Mouse (Mus musculus): ENCODE measurements around the gene Msln. TPM values are rescaled to one million over a fixed set of nuclear protein-coding genes. Genes with fewer than 3 reads are reported as not detected.

The Msln gene
- 26.3 TPM for polyA plus RNA-seq (2014; fragmentation: Illumina TruSeq; extraction: RNeasy Lipid Tissue Mini Kit (QIAGEN cat#74804); ENCODE audit: low read depth, low replicate concordance)

DNA sequence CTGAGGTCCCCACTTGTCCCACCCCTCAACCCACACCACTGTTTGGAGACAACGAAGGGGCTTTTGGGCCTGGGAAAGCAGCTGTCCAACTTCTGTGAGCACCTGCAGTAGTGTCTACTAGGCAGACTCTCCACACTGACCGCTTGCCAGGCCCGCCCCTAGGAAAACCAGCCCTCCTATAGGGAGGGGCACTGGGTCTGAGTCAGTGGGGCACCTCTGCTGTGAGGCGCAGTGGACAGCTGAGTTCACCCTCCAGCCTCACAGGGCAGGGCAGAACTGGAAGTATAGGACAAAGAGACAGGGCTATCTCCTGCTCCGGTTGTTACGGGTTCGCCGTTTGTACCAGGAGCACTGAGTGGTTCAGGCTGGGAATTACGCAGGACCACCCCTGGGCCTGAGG is at the start of gene Msln:
Msln (minus strand) TSS at position 138 of the 400 bp plus-strand sequence.

DNA sequence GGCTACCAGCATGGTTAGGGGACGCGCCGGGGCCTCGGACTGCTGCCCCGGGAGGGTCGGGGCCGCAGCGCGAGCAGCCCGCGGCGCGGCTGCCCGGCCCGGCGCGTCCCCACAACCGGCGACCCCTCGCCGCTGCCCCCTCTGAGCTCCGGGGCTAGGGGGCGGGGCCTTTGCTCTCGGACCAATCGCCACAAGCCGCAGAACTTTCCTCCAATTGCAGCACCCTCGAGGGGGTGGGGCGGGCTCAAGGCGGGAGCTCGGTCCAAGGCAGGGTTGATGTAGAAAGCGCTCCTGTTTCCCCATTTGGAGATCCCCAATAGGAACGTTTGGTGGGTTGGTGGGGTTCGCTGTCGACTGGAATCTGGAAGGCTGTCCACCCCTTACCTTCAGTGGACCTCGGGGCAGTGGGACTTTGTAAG is 42.8 kb upstream of the Msln start, which contains the start of gene Metrn:
Metrn (minus strand) TSS at position 186 of the 419 bp plus-strand sequence.

DNA sequence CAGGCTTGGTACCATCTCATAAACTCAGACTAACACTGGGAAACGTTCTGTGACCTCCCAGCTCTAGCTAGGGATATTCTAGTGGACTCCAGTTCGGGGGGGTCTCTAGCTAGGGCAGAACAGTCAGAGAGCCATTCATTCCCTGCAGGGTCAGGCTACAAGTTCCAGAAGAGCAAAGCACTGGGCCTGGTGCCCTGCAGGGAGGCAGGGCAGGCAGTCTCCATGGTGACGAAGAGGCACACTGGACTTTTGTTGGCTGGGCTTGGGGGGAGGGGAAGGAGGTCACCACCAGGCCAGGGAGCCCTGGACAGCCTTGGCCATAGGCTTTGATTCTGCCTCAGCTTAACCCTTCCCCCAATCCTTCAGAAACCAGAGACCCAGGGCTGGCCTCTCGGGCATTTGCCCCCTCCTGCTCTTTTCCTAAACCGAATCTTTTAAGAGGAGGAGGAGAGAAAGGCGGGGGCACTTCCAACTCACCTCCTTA is 41.5 kb upstream of the Msln start, which contains the start of gene AC134908.4:
AC134908.4 (minus strand) TSS at position 51 of the 484 bp plus-strand sequence.

DNA sequence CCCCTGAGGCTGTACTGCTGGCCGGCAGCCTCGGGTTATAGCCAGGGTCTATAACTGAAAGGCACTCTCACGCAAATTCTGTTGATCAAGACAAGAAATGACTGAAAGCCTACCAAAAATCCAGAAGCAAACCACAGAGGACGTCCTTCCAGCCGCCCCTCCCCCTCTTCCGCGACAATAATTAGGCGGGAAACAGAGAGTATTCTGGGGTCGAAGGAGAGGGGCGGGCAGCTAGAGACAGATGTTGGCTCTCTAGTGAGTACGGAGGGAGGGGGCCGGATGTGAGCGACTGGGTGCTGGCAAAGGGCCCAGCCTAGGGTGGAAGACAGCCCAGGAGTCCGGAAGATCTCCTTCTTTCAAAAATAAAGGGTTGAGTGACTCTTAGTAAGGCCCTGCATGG is 38.4 kb upstream of the Msln start, which contains the start of gene Fam173a:
Fam173a (minus strand) TSS at position 287 of the 400 bp plus-strand sequence.

DNA sequence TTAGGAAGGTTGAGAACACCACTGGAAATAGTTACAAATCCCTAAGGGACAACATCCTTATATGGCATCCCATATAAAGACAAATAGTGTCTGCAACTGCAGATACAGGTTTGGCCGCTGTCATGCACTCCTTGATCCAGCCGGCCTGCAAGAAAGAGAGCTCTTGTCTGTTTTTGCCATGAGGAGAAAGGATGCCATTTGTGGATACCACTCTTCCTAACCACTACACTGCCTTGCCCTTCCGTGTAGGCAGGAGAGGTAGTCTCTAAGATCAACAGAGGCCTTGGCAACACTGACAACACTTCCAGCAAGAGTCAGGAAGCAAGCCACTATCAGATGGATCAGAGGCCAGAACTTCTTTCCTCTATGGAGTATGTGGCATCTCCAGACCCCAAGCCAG is 32.1 kb upstream of the Msln start, which contains the start of gene Ccdc78:
Ccdc78 (plus strand) TSS at position 301 of the 400 bp plus-strand sequence.

DNA sequence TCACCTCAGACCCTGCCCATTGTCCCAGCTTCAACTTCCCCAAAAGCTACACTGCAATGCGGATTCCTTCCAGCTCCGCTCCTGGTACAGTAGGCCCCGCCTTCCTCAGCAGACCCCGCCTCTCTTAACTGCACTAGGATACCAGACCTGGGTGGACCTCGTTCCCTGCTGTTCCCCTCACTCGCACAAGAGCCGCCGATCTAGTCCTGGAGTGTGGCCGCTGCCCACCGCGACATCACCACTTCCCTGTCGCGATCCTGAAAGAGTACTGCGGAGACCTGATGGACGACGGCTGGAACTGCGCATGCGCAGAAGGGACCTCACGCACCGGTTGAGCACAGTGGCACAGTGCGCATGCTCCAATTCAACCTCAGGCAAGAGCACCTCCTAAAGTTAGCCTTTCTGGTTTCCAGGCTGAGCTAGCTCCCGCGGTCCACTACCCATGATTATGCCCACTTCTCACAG is 31.1 kb upstream of the Msln start, which contains the start of gene Haghl:
Haghl (minus strand) TSS at position 393 of the 465 bp plus-strand sequence.

DNA sequence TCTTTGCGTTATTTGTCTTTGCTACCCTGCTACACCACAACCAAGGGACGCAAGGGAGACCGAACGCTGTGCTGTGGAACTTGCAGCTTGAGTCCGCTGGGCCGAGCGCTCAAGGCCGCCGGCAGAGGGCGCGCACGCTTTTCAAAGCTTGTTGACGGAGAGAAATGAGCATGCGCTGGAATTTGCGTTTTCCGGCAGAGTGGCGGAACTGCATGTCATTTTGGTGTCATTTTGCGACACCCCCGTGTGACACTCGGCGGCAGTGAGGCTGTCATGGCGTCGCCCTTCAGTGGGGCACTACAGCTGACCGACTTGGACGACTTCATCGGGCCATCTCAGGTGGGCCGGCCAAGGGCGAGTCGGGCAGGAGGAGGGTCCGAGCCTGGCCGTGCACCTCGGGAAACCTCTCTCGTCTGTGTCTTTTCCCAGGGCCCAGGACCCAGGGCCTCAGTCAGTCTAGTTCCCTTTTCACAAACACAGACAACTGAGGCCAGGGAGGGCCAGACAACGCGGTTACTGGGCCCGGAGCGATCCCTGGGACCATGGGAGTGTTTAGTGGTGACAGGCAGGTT is 19.5 kb upstream of the Msln start, which contains the start of gene Narfl:
Narfl (plus strand) TSS at position 228 of the 572 bp plus-strand sequence.

DNA sequence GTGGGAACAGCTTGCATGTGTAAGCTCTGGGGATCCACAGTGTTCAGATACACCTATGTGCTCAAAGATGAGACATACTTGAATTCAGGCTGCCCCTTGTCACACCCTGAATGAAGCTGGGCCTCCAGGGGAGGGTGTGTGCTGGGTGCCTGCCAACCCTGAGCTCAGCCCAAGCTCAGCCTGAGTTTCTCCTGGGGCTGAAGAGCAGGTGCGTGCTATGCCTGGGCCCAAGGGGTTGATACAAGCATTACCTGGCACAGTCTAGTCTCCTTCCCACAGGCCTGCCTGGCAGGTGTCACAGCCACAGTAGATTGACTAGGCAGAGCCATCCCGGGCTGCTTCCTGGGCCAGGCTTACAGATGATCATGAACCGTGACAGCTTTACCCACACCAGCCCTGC is 18.4 kb downstream of the Msln start, which contains the start of gene Mslnl:
Mslnl (plus strand) TSS at position 298 of the 400 bp plus-strand sequence.

DNA sequence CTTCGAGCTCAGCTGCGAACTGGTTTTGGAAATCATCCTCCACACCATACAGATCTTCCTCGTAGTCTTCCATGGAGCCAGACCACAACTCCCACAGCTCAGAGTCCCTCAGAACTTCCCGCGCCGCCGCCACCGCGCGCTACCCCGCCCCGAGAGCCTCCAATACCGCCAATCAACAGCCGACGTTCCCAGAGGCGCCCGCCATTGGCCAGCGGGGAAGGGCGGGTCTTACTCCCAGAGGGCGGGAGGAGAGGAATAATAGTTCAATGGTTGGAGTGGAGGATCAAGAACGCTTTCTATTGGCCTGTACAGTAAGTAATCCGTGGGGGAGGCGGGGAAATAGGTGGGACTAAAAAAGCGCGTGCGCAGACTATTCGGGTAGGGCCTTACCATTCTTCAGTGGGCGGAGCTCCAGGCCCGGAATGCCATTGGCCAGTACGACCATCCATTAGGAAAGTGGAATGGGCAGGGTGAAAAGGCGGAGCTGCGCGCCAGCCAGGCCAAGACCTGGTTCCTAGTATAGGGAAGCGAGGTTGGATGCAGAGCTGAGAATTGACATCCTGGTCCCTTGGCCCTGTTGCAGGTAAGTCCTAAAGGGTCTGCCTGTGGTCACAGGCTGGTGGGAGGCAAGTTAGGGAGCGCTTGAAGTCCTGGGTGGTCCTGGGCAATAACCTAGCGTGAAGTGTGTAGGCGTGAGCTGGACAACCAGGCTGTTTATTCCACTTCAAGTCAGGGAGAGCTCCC is 26.7 kb downstream of the Msln start, which contains the start of the genes Chtf18 and Rpusd1:
Chtf18 (minus strand) TSS at position 155 of the 744 bp plus-strand sequence.
Rpusd1 (plus strand) TSS at position 406 of the 744 bp plus-strand sequence.

DNA sequence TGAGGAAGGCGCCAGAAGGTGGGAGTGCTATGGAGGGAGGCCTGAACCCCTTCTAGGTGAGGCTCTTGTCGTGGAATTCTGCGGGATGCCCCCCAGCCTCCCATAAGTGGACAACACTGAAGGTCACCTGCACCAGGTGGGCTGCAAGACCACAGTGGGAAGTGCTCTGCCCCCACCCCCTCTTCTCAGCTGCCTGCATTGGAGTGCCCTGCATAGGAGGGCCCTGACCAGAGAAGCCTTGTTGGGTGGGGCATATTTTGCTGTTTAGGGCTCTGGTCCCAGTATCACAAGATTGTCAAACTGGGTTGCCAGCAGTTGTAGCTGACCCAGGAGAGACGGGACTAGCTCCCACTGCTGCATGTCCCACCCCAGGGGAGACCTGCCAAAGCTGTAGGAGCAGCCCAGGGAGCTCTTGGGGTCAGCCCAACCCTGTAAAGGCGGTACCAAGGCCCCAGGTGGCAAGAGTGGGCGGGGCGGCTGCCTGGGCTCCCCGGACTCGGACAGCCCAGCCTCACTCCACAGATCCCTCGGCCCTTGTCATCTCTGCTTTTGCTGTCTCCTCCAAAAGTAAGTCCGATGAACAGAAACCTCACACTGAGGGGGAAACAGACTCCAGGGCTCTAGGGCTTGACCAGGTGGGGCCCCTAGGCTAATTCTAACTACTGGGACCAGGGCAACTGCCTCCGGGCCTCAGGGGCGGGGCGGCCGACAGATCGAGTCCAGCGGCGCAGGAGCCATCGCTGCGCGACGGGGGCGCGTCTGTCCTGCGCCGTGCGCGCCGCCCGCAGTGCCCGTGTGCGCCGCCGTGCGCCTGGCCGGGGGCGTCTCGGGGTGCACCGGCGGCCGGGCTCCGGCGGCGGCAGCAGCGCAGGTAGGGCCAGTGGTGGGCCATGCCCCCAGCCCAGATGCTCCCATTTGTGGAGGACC is 37.2 kb downstream of the Msln start, which contains the start of gene Gng13:
Gng13 (plus strand) TSS at position 461 of the 927 bp plus-strand sequence.

Other genes starting within 250 kb of the Msln start
- gene Sox8, start 183.7 kb downstream of the Msln start, polyA plus RNA-seq (2014; fragmentation: Illumina TruSeq; extraction: RNeasy Lipid Tissue Mini Kit (QIAGEN cat#74804); ENCODE audit: low read depth, low replicate concordance), result 0.60 TPM
- gene Lmf1, start 175.3 kb downstream of the Msln start, polyA plus RNA-seq (2014; fragmentation: Illumina TruSeq; extraction: RNeasy Lipid Tissue Mini Kit (QIAGEN cat#74804); ENCODE audit: low read depth, low replicate concordance), result 20.8 TPM
- gene Gng13, start 37.2 kb downstream of the Msln start, polyA plus RNA-seq (2014; fragmentation: Illumina TruSeq; extraction: RNeasy Lipid Tissue Mini Kit (QIAGEN cat#74804); ENCODE audit: low read depth, low replicate concordance), result not detected
- 1.7 TPM for gene Chtf18, start 27.0 kb downstream of the Msln start, polyA plus RNA-seq (2014; fragmentation: Illumina TruSeq; extraction: RNeasy Lipid Tissue Mini Kit (QIAGEN cat#74804); ENCODE audit: low read depth, low replicate concordance)
- 10.7 TPM for gene Rpusd1, start 26.7 kb downstream of the Msln start, polyA plus RNA-seq (2014; fragmentation: Illumina TruSeq; extraction: RNeasy Lipid Tissue Mini Kit (QIAGEN cat#74804); ENCODE audit: low read depth, low replicate concordance)
- gene Mslnl, start 18.3 kb downstream of the Msln start, polyA plus RNA-seq (2014; fragmentation: Illumina TruSeq; extraction: RNeasy Lipid Tissue Mini Kit (QIAGEN cat#74804); ENCODE audit: low read depth, low replicate concordance), result 0.11 TPM
- gene Narfl, start 19.4 kb upstream of the Msln start, polyA plus RNA-seq (2014; fragmentation: Illumina TruSeq; extraction: RNeasy Lipid Tissue Mini Kit (QIAGEN cat#74804); ENCODE audit: low read depth, low replicate concordance), result 17.1 TPM
- gene Haghl, start 31.3 kb upstream of the Msln start, polyA plus RNA-seq (2014; fragmentation: Illumina TruSeq; extraction: RNeasy Lipid Tissue Mini Kit (QIAGEN cat#74804); ENCODE audit: low read depth, low replicate concordance), result 27.9 TPM
- 0.32 TPM for gene Ccdc78, start 32.2 kb upstream of the Msln start, polyA plus RNA-seq (2014; fragmentation: Illumina TruSeq; extraction: RNeasy Lipid Tissue Mini Kit (QIAGEN cat#74804); ENCODE audit: low read depth, low replicate concordance)
- 85.6 TPM for gene Fam173a, start 38.5 kb upstream of the Msln start, polyA plus RNA-seq (2014; fragmentation: Illumina TruSeq; extraction: RNeasy Lipid Tissue Mini Kit (QIAGEN cat#74804); ENCODE audit: low read depth, low replicate concordance)
- gene AC134908.4, start 41.3 kb upstream of the Msln start, polyA plus RNA-seq (2014; fragmentation: Illumina TruSeq; extraction: RNeasy Lipid Tissue Mini Kit (QIAGEN cat#74804); ENCODE audit: low read depth, low replicate concordance), result not detected
- gene Metrn, start 42.8 kb upstream of the Msln start, polyA plus RNA-seq (2014; fragmentation: Illumina TruSeq; extraction: RNeasy Lipid Tissue Mini Kit (QIAGEN cat#74804); ENCODE audit: low read depth, low replicate concordance), result 10.5 TPM
- gene Fbxl16, start 54.7 kb upstream of the Msln start, polyA plus RNA-seq (2014; fragmentation: Illumina TruSeq; extraction: RNeasy Lipid Tissue Mini Kit (QIAGEN cat#74804); ENCODE audit: low read depth, low replicate concordance), result 0.35 TPM
- 14.1 TPM for gene Wdr24, start 69.2 kb upstream of the Msln start, polyA plus RNA-seq (2014; fragmentation: Illumina TruSeq; extraction: RNeasy Lipid Tissue Mini Kit (QIAGEN cat#74804); ENCODE audit: low read depth, low replicate concordance)
- 62.1 TPM for gene Jmjd8, start 74.5 kb upstream of the Msln start, polyA plus RNA-seq (2014; fragmentation: Illumina TruSeq; extraction: RNeasy Lipid Tissue Mini Kit (QIAGEN cat#74804); ENCODE audit: low read depth, low replicate concordance)
- 137 TPM for gene Stub1, start 79.0 kb upstream of the Msln start, polyA plus RNA-seq (2014; fragmentation: Illumina TruSeq; extraction: RNeasy Lipid Tissue Mini Kit (QIAGEN cat#74804); ENCODE audit: low read depth, low replicate concordance)
- gene Rhbdl1, start 82.9 kb upstream of the Msln start, polyA plus RNA-seq (2014; fragmentation: Illumina TruSeq; extraction: RNeasy Lipid Tissue Mini Kit (QIAGEN cat#74804); ENCODE audit: low read depth, low replicate concordance), result 43.9 TPM
- gene Gm20683, start 87.4 kb upstream of the Msln start, polyA plus RNA-seq (2014; fragmentation: Illumina TruSeq; extraction: RNeasy Lipid Tissue Mini Kit (QIAGEN cat#74804); ENCODE audit: low read depth, low replicate concordance), result 17.7 TPM
- 37.8 TPM for gene Rhot2, start 90.5 kb upstream of the Msln start, polyA plus RNA-seq (2014; fragmentation: Illumina TruSeq; extraction: RNeasy Lipid Tissue Mini Kit (QIAGEN cat#74804); ENCODE audit: low read depth, low replicate concordance)
- gene Wdr90, start 107.1 kb upstream of the Msln start, polyA plus RNA-seq (2014; fragmentation: Illumina TruSeq; extraction: RNeasy Lipid Tissue Mini Kit (QIAGEN cat#74804); ENCODE audit: low read depth, low replicate concordance), result 12.3 TPM
- gene Mcrip2, start 114.4 kb upstream of the Msln start, polyA plus RNA-seq (2014; fragmentation: Illumina TruSeq; extraction: RNeasy Lipid Tissue Mini Kit (QIAGEN cat#74804); ENCODE audit: low read depth, low replicate concordance), result 30.4 TPM
- 50.1 TPM for gene Mettl26, start 120.7 kb upstream of the Msln start, polyA plus RNA-seq (2014; fragmentation: Illumina TruSeq; extraction: RNeasy Lipid Tissue Mini Kit (QIAGEN cat#74804); ENCODE audit: low read depth, low replicate concordance)
- 1.1 TPM for gene Wfikkn1, start 126.5 kb upstream of the Msln start, polyA plus RNA-seq (2014; fragmentation: Illumina TruSeq; extraction: RNeasy Lipid Tissue Mini Kit (QIAGEN cat#74804); ENCODE audit: low read depth, low replicate concordance)
- gene Rab40c, start 165.3 kb upstream of the Msln start, polyA plus RNA-seq (2014; fragmentation: Illumina TruSeq; extraction: RNeasy Lipid Tissue Mini Kit (QIAGEN cat#74804); ENCODE audit: low read depth, low replicate concordance), result 22.5 TPM
- 65.9 TPM for gene Pigq, start 190.6 kb upstream of the Msln start, polyA plus RNA-seq (2014; fragmentation: Illumina TruSeq; extraction: RNeasy Lipid Tissue Mini Kit (QIAGEN cat#74804); ENCODE audit: low read depth, low replicate concordance)
- 2.3 TPM for gene Nhlrc4, start 190.6 kb upstream of the Msln start, polyA plus RNA-seq (2014; fragmentation: Illumina TruSeq; extraction: RNeasy Lipid Tissue Mini Kit (QIAGEN cat#74804); ENCODE audit: low read depth, low replicate concordance)
- gene A930017K11Rik, start 198.2 kb upstream of the Msln start, polyA plus RNA-seq (2014; fragmentation: Illumina TruSeq; extraction: RNeasy Lipid Tissue Mini Kit (QIAGEN cat#74804); ENCODE audit: low read depth, low replicate concordance), result 1.3 TPM
- 18.4 TPM for gene Capn15, start 231.4 kb upstream of the Msln start, polyA plus RNA-seq (2014; fragmentation: Illumina TruSeq; extraction: RNeasy Lipid Tissue Mini Kit (QIAGEN cat#74804); ENCODE audit: low read depth, low replicate concordance)